Mouse (Mus musculus) lung, adult 2 months (tissue): ENCODE data around the gene Rapgef3. TPM values are rescaled to one million over a fixed set of nuclear protein-coding genes. Genes with fewer than 3 reads are reported as not detected.

ENCODE experiments used
- DNase-seq: peaks from one replicate; pipeline ENCODE4 v3.0.0; 2022
- H3K4me1 ChIP-seq: fragments of 200-500 bp; 2 replicates; pipeline ENCODE4 v1.6.1; 2011; ENCODE audit warnings: low read length; ENCODE audit not compliant: control insufficient read depth, insufficient read depth
- H3K4me3 ChIP-seq: fragments of 200-500 bp; replicated peaks from 2 replicates; pipeline ENCODE3; 2011; ENCODE audit warnings: low read depth, mild to moderate bottlenecking, control low read depth, low read length; ENCODE audit errors: extremely low read depth
- CTCF ChIP-seq: fragments of 200-500 bp; IDR thresholded peaks from 2 replicates; pipeline ENCODE4 v1.5.1; 2011; ENCODE audit warnings: mild to moderate bottlenecking, low read length, control low read depth; ENCODE audit not compliant: insufficient read depth
- POLR2A ChIP-seq: fragments of 200-500 bp; IDR thresholded peaks from 2 replicates; pipeline ENCODE4 v1.6.1; 2011; ENCODE audit warnings: low read depth, mild to moderate bottlenecking, control low read depth, low read length, borderline replicate concordance; ENCODE audit errors: extremely low read depth
- WGBS: fragments of 180-500 bp; shearing (Covaris S2); methylation state at CpG from one replicate; pipeline ENCODE4 v1.1.7; 2018; 5-methylcytosine and 5-hydroxymethylcytosine counted together
- polyA plus RNA-seq: library from polyadenylated mRNA; depleted of rRNA; stranded (reverse); fragments of >200 nt; gene quantifications from 2 replicates; pipeline ENCODE4 v1.2.3, GENCODE M21; 2012

The Rapgef3 gene
- polyA plus RNA-seq, 1 experiment = 94.2 TPM

DNA sequence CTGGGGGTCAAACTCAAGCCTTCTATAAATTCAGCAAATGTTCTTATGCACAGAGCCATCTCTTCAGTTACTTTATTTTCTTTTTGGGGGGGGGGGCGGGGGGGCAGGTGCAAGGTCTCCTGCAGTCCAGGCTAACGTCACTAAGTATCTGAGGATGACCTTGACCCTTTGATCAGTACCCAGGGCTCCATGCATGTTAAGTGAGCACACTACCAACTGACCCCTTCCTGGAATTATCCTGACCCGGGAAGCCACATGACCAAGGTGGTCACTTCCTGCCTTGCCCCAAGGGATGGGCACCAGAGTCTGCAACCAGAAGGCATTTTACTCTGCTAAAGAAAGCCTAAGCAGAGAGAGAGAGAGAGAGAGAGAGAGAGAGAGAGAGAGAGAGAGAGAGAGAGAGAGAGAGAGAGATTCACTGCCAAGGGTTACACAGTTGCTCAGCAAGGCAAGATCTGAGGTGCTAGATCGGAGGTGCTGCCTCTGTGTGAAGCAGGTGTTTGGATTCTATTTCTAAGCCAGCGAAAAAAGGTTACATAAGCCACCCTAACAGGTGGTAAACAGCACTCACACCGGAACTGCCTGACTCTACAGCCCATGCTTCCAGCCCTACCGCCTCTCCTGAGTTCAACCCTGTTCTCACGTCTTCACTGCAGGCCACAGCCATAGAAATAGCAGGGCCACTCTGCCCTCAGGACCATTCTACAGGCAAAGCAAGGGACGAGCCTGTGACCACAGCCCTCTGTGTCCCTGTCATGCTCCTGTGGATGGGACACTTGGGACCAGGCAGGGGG lies 4.3 kb downstream of the Rapgef3 start:
- peaks cover 26% of the 10 kb centered on the region for H3K4me1 ChIP-seq
- no peak for TF ChIP-seq CTCF
- peak; percentile 5; the same call in 1 of the 2 replicates for TF ChIP-seq POLR2A
- DNase-seq = no peak
- no peak overlapping the region for H3K4me3 ChIP-seq
- WGBS = 38% methylated on average over 9 of the region's 9 CpGs

DNA sequence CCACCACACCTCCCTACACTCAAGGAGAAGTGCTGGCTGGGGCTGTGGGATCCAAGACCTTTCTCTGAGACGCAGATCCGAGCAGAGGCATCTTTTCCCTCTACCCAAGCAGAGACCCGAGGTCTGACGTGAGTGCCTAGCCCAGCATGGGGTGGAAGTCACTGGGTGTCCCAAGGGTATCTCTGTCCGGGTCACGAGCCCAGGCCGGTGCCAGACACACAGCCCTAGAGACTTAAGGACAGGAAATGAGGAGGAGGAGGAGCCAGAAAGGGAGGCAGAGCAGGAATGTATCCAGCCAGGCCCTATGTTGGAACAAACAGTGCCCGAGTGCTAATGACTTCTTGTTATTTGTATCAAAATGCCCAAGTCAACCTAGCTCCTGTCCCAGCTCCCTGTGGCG lies 5.0 kb downstream of the Rapgef3 start:
- TF ChIP-seq CTCF (no peak), POLR2A (0 out of 2 replicates have a peak, but pooled peaks have one; percentile 12)
- WGBS = 34% methylated on average over 9 of the region's 9 CpGs
- Histone ChIP-seq H3K4me1 (peaks cover 23% of the 10 kb centered on the region), H3K4me3 (peak overlapping the region; percentile 9)
- peak; percentile 43 for DNase-seq

DNA sequence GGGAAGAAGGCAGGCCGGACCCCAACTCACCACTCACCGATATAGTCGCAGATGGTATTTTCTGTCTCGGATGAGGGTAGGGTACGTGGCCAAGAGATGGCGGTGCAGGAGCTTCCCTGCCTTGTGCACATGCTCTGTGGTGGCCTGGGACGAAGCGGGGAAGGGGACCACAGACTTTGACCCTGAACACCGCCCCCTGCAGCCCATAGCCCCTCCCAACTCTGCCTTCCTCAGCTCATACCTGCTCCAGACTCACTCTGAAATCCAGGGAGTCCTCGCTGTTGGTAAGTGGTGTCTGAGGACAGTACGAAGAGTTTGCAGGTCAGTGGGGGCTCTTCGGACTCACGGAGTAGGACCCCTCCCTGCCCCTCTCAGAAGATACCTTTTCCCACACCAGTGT lies 6.3 kb downstream of the Rapgef3 start:
- TF ChIP-seq CTCF (no peak), POLR2A (no peak)
- no peak for DNase-seq
- peaks cover 23% of the 10 kb centered on the region for H3K4me1 ChIP-seq
- no peak overlapping the region for H3K4me3 ChIP-seq
- WGBS = 75% methylated on average over 13 of the region's 13 CpGs

DNA sequence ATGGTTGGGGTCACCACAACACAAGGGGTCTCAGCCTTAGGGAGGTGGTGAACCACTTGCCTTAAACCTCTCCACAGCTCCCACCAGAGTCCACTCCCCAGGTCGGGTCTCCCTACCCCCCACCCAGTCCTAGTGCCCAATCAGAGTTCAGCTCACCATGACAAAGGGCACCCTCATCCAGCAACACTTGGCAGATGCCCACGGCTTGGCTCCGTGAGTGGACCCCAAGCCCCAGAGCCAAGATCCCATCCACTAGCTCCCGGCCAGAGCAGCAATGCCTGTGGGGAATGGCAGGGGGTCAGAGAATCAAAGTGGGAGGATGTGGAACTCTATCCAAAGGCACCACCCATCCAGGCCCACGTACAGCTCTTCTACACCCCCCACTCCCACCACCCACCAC lies 6.8 kb downstream of the Rapgef3 start:
- TF ChIP-seq CTCF = no peak
- no peak for TF ChIP-seq POLR2A
- H3K4me1 ChIP-seq = peaks cover 23% of the 10 kb centered on the region
- H3K4me3 ChIP-seq = no peak overlapping the region
- WGBS = 56% methylated on average over 5 of the region's 5 CpGs
- no peak for DNase-seq

DNA sequence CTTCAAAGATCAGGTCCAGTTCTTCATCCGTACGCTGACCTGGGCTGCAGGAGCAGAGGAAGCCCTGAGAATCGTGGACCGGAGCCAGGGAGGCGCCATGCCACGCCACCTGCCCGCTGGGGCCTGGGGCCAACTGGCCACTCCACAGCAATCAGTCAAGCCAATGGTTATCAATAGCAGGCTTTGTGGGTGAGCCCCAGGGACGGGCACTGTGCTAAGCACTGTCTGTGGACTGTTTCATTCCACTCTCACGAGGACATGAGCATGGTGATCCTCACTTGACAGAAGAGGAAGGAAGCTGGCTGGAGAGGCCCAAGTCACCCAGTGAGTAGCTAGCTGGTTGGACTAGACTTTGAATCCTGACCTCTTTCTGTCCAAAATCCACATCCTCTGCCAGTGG lies 7.8 kb downstream of the Rapgef3 start:
- Histone ChIP-seq H3K4me1 (peaks cover 21% of the 10 kb centered on the region), H3K4me3 (no peak overlapping the region)
- TF ChIP-seq CTCF (no peak), POLR2A (no peak)
- 72% methylated on average over 9 of the region's 9 CpGs for WGBS
- no peak for DNase-seq

DNA sequence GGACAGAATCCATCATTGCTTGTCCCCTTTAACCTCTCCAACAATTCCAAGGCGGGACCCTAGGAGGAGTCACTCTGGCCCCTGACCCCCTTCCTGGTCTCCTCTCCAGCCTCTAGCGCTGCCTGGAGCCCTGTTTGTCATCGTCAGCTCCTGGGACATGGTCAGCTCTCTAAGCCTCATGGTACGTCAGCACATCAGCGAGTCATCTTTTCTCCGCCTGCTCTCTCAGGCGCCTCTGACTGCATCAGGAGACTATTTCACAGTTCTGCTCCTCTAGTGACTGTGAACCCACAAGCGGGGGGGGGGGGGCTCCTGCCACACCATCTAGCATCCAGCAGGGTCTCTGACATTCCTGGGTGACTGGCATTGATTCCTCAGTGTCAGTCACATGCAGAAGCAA lies 12.4 kb downstream of the Rapgef3 start:
- DNase-seq = no peak
- peaks cover 6% of the 10 kb centered on the region for H3K4me1 ChIP-seq
- no peak overlapping the region for H3K4me3 ChIP-seq
- WGBS = 75% methylated on average over 8 of the region's 8 CpGs
- TF ChIP-seq POLR2A = no peak
- no peak for TF ChIP-seq CTCF

DNA sequence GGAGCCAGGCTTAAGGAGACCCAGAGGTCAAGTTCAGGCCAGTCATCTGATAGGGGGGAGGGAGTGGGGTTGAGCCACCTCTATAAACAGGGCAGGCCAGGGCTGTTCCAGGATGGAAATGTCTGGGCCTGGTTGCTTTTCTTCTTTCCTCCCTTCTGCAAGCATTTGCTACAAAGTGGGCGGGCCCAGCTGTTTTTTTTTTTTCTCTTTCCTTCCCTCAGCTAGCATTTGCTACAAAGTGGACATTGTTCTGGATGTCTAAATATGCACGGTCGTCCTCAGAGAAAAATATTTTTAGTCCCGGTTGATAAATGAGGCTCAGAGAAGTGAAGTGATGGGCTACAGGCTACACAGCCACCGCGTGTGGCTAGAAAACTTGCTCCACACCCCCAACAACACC lies 13.3 kb downstream of the Rapgef3 start:
- DNase-seq = no peak
- peaks cover 7% of the 10 kb centered on the region for H3K4me1 ChIP-seq
- TF ChIP-seq CTCF (no peak), POLR2A (no peak)
- WGBS = 44% methylated on average over 6 of the region's 6 CpGs
- no peak overlapping the region for H3K4me3 ChIP-seq

DNA sequence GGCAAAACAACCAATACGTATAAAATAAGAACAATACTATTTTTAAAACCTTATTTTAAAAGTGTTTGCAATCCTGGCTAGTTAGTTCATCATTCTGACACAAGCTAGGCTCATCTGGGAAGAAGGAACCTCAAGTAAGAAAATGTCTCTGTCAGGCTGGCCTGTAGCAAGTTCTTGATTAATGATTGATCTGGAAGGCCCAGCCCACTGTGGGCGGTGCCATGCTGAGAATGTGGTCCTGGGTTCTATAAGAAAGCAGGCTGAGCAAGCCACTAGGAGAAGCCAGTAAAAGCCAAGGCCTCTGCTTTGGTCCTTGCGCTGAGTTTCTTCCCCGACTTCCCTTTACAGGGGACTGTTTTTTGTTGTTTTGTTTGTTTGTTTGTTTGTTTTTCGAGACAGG lies 15.3 kb downstream of the Rapgef3 start:
- Histone ChIP-seq H3K4me3 (no peak overlapping the region), H3K4me1 (peaks cover 7% of the 10 kb centered on the region)
- WGBS = 82% methylated on average over 5 of the region's 5 CpGs
- DNase-seq = no peak
- no peak for TF ChIP-seq POLR2A
- TF ChIP-seq CTCF = no peak

DNA sequence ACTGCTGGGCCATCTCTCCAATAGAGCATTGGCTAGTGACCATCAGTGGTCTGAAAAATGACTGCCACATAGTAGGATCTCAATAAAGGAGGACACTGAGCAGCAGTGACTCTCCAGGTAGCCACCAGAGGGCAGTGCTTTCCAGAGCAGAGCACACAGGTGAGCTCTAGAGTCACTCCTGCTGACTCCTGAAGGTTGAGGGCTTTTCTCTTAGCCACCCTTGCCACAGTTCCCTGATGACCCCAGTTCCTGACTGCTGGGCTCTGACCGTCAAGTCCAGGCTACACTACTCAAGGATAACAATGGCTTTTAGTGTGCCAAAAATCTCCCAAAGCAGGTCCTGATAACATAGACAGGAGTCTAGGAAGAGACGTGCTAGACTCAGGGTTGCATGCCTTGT lies 16.1 kb downstream of the Rapgef3 start:
- Histone ChIP-seq H3K4me3 (no peak overlapping the region), H3K4me1 (peaks cover 7% of the 10 kb centered on the region)
- no peak for DNase-seq
- 61% methylated on average over 2 of the region's 2 CpGs for WGBS
- TF ChIP-seq POLR2A (no peak), CTCF (peak; percentile 69)

DNA sequence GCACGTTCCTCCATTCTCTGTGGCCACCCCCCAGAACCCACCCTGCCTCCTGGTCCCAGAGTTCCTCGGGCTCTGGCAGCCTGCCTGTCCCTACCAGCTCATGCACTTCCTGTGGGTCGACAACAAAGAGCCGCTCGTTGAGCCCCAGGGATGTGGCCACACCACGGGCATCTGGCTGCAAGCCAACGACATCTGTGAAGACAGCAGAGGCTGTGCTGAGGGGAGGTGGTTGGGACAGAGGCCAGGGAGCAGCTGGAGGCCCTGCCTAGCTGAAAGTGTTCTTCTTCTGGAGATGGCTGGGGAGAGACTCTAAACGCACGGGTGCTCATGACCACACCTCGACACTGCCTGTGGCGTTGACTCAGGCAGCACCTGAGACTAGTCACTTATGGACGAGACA lies 17.1 kb downstream of the Rapgef3 start:
- peak; percentile 54 for DNase-seq

More for the DNA sequence above, 17.1 kb downstream of the Rapgef3 start:
- 8% methylated on average over 12 of the region's 12 CpGs for WGBS
- Histone ChIP-seq H3K4me3 (no peak overlapping the region), H3K4me1 (peaks cover 7% of the 10 kb centered on the region)
- TF ChIP-seq POLR2A = no peak
- no peak for TF ChIP-seq CTCF
